Mouse (Mus musculus): ENCODE measurements around the gene Mafb.

The Mafb gene

DNA sequence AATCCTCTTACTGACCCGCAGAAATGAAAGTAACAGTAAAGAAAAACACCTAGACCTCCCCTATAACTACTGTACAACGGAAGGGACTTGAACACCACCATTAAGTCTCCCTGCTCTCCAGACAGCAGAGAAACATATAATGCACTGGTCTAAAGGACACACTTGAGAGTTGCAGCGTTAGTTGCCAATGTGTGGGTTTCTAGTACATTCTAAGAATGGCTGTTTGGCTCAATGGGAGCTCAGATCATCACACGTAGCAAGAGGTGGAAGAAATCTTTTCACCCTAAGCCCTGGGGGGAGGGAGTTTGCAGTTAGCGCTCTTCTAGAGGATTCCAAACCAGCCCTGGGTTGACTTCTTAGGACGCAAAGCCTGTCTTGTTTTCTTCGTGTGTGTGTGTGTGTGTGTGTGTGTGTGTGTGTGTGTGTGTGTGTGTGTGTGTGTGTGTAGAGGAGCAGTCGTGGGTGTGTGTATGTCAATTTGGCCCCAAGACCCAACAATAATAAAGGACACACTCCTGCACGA lies 2.7 kb downstream of the Mafb start:
- no peak for DNase-seq (ENCODE audit: low spot score in 2 of 2)

- DNase-seq (ENCODE audit: low spot score in 2 of 2): no peak
These were observed 3.7 kb downstream of the Mafb start for GRCm38 (mm10) chr2:160363201-160363600.

DNA sequence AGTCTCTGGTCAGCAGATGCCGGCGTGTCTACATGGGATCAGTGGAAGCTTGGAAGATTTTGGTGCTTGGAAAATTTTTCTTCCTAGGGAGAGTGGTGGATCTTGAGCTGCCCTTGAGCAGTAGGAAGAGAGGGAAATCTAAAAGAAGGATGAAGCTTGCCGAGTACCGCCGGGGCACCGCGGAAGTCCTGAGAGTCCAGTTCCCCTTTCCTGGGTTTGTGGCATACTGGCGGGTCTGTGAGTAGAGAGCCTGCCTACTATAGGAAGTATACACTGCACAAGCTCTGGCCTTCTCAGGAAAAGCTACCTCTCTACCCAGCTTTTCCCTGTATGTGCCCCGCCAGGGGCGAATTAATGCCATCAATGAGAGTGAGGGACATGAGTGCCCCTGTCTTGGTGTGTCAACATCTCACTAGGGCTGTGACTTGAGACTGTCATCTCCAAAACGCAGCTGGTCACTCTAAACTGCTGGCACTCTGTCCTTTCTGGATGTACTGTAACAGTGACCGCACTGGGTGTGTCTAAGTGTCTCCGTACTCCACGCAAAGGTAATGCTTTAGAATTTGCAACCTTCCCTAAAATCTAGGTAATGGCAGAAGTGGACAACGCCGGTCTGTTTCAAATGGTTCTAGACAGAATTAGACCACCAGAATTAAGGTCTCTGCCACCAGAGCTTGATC lies 5.3 kb downstream of the Mafb start:
- peak in 1 of 2 experiments; percentile 18 for DNase-seq (ENCODE audit: low spot score in 2 of 2)

- DNase-seq (ENCODE audit: low spot score in 2 of 2): no peak
These were observed 6.5 kb downstream of the Mafb start for GRCm38 (mm10) chr2:160360234-160360874.

DNA sequence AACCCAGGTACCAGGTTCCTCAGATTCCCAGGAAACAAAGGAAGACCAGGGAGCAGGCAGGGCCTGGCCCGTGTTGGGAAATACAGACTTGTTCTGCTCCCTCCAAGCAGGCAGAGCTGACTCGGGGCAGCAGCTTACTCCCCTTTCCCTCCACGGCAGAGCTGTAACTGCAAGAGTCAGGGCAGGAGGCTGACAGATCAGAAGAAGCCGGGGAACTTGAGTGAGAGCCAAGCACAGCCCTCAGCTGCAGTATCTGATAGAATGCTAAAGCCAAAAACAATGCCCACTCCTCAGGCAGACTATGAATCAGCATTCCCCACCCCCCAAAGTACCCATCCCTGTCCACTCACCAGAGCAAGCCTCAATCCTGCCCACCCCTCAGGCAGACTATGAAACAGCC lies 8.0 kb downstream of the Mafb start:
- DNase-seq (ENCODE audit: low spot score in 2 of 2): no peak

DNA sequence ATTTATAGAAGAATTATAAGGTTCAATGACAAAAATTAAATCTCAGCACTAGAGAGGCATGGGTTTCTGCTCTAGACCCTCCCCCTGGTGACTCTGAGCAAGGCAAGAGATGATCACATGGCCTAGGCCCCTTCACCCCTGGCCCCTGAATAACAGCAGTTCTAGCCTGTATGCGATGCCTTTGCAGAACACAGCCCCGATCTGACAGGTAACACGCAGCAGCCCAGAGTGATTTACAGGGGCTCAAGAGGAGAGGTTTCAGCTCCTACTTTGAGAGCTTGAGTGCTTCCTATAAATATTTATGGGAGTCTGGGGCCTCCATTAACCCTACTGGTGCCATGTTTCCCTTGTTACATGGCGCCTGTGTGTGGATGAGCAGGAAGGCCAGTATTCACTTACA lies 9.4 kb downstream of the Mafb start:
- DNase-seq (ENCODE audit: low spot score in 2 of 2): no peak

- DNase-seq (ENCODE audit: low spot score in 2 of 2): no peak
These were observed 10.7 kb downstream of the Mafb start for GRCm38 (mm10) chr2:160356132-160356531.

DNA sequence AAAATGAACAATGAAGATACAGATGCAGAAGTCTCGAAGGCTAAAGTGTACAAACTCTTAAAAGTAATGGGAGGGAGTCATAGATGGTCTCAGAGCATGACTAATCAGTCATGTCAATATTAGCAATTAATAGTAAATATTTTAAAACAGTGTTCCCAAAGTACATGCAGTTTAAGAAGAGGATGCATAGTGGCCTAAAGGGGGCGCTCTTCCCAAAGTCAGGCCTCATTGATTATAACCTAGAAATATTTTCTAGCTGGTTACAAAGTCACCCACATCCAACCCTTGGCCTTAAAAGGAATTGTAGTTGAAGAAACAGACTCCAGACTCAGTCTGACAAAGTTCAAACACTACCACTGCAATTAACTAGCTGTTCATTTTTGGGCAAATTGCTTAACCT lies 12.5 kb downstream of the Mafb start:
- no peak for DNase-seq (ENCODE audit: low spot score in 2 of 2)

DNA sequence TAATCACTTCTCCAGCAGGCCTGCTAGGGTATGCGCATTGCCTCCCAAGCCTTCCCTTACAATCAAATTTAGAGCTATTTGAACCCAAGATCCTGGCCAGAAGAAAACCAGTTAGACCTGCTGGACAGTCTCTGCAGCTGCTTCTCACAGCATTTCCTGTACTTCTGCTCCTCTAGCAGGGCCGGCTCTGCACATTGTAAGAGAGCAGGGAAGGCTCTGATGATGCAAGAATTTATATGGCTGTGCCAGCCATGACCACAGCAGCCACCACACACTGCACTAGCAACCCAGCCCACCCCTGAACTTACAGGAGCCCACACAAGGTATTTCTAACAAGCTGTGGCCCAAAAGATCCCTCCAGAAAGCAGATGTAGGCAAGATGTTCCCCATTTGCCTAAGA lies 13.3 kb downstream of the Mafb start:
- no peak for DNase-seq (ENCODE audit: low spot score in 2 of 2)

GRCm38 (mm10) chr2:160351038-160351574 lies 15.8 kb downstream of the Mafb start:
- DNase-seq (ENCODE audit: low spot score in 2 of 2): peak in 1 of 2 experiments; percentile 11

DNA sequence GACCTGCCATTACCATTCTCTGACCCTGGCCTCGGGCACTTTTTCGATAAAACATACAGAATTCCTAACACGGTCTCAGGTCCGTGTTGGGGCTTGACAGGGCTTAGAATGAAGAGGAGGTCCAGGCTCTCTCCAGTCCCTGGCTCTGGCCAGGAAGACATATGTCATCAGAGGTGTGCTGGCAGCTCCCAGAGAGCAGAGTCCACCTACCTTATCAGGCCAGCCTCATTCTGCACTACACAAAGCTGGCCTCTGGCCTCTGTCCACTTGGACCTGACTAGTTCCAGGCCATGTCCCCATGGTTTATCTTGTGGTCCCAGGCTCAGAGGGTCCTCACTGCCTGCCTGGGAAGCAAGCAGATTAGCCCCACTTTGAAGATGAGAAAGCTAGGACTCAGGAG lies 17.3 kb downstream of the Mafb start:
- no peak for DNase-seq (ENCODE audit: low spot score in 2 of 2)

- no peak for DNase-seq (ENCODE audit: low spot score in 2 of 2)
These were observed 18.1 kb downstream of the Mafb start for GRCm38 (mm10) chr2:160348796-160349195.

DNA sequence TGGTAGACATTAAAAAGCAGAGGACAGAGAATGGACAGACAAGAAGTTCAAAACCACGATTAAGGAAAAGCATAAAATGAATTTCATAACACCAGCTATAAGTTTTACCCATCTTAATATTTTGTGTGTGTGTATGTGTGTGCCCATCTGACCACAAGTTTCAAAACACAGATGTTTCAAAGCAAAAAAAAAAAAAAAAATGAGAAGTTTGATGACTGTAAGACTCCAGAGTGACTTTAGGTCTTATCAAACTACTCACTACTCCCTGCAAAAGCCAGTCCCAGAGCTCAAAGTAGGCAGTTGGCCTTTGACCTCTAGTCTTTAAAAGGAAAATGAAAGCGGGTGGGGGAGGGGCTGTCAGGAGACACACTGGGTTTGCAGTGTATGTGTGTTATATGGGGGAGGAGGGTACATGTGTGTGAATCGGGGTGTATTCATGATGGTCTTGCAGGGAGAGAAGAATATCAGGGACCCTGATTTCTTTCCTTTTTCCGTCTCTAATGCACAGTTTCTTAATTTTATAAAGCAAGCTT lies 18.7 kb downstream of the Mafb start:
- DNase-seq (ENCODE audit: low spot score in 2 of 2): no peak

- DNase-seq (ENCODE audit: low spot score in 2 of 2): no peak
These were observed 21.2 kb downstream of the Mafb start for GRCm38 (mm10) chr2:160345644-160346043.

DNA sequence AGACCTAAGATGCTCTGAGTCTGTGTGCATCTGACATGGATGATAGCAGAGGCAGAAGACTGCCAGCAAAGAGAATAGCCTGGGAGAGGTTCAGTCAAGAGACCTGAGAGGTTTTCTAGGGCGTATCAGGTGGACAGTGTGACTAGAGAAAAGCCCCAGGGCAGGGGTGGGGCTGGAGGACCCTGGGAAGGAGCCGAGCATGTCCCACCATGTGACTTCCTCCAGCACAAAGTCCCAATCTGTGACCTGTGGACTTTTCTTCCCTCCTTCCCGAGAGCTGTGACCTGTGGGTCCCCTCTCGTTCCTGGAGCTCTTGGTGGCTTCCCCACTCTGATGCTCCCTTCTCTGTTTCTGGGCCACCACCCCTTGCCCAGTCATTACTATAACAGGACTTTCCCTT lies 26.7 kb downstream of the Mafb start:
- no peak for DNase-seq (ENCODE audit: low spot score in 2 of 2)

GRCm38 (mm10) chr2:160339595-160339994 lies 27.3 kb downstream of the Mafb start:
- DNase-seq (ENCODE audit: low spot score in 2 of 2): no peak

- DNase-seq (ENCODE audit: low spot score in 2 of 2): no peak
These were observed 30.8 kb downstream of the Mafb start for GRCm38 (mm10) chr2:160336053-160336452.

DNA sequence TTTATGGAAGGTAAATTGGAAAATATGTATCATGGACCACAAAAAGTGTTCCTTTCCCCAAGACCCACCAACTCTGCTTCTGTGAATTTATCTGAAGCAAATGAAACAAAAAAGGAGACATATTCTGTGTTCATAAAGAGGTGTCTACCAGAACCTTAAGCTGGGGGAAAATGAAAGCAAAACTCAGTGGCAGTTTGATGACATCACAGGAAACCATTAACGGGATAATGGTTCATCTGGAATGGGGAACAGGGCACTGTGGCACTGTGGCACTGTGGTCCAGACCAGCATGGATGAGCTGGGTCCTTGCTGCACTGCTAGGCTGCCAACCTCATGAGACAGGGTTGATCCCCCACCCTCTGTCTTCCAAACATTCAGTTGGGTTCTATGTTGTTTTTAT lies 31.8 kb downstream of the Mafb start:
- no peak for DNase-seq (ENCODE audit: low spot score in 2 of 2)

DNA sequence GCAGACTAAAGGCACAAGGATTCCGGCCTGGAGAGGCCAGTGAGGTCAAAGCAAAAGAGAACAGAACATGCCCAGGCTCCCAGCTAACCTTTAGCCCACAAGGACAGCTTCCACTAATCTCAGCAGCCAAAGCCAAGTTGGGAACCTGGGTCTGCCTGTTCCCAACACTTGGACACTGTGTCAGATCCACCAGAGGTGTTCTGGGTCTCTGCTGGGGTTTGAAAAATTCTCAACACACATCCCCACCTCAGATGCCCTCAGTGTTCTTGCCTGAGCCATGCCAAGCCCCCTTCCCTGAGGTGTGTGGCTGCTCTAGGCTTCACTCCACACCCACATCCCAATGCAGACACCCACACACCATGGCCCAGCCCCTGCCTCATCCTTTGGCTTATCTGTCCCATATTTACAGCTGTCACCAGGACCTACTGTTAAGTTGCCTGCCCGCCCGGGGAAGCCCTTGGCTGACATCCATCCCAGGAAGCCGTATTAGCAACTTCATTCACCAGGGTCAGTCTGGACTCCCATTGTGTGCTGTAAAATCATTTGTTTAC lies 32.7 kb downstream of the Mafb start, which contains the start of gene Gm826:
Gene Gm826, minus strand, starts transcription at position 52 of the 551 bp plus-strand sequence.
- DNase-seq (ENCODE audit: low spot score in 2 of 2): no peak

DNA sequence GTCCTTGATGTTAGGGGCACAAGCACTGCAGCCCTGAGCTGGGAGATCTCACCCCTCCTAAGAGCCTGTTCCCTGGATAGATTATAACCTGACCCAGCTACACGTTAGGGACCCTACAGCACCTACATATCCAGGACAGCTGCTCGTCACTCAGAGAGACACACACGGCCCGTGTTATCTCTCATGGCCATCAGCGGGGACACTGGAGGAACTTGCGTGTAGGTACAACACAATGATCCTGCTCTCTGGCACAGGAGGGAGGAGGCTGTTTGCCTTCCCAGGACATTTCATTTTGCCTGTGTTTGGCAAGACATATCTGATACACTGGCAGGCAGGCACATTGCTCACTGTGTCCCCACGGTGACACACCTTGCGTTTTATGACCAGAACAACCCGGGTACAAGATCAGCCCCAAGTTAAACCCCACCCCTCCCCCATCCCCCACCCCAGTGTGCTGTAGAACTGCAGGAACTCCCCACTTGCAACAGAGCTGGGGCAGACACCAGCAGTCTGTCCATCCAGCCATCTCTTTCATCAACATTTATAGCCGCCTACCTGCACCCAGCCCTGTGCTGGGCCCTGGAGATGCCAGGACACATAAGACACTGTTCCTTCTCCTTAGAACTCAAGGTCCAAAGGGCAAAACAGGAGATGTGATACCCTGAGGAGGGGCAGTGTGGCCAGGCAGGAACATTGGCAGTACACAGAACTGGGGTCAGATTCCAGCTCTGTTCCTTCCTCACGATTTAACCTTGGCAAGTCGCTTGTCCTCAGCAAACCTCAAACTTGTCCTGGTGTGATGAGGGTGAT lies 34.1 kb downstream of the Mafb start:
- no peak for DNase-seq (ENCODE audit: low spot score in 2 of 2)

- DNase-seq (ENCODE audit: low spot score in 2 of 2): peak; percentile 4 to 13
These were observed 38.0 kb downstream of the Mafb start for GRCm38 (mm10) chr2:160328886-160329285.

DNA sequence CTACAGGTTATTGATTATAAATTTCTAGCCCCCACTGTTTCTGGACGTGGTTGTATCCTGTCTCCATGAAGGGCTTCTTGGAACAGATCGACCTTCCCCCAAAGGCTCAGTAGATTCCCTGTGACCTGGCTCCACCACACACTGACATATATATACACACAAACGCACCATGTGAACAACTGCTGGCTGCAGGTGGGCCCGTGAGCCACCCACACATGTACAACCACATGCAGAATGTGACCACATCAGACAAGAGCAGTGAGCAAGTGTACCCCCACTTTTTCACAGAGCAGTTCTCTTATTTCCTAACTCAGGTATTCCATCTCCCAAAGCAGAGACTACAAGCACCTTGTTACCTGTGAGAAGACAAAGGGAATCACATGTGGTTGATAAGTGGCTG lies 39.1 kb downstream of the Mafb start:
- DNase-seq (ENCODE audit: low spot score in 2 of 2): no peak

Data from spleen, postnatal 36 days (tissue).